Mouse (Mus musculus) ovary, postnatal 36 days (tissue): ENCODE measurements around the gene Mtrex.

Experiments
- DNase-seq: peaks from one replicate; pipeline ENCODE4 v3.0.0; 2022; ENCODE audit warnings: low spot score, mixed read lengths

The Mtrex gene

GRCm38 (mm10) chr13:112927287-112928001 is at the start of gene Mtrex, which contains the start of gene Dhx29:
Gene Mtrex (minus strand): TSS chr13:112927398.
Gene Dhx29 (plus strand): TSS chr13:112927454.
- peak; percentile 98 for DNase-seq

DNA sequence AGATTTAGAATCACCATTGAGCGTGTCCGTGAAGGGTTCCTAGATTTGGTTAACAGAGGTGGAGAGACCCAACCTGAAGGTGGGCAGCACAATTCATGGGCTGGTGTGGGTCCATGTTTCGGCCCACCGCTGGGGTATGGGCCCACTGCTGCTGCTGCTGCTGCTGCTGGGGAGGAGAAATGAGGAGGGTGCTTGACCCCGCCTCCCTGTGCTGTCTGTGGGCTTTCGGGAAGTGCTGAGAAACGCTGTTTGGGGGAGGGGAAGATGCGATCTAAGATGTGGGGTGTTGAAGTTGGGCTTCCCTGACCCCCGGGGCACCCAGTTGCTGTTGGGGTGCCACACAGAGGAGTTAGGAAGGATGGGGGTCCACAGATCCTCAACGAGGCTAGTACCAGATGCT is 49.5 kb upstream of the Mtrex start:
- no peak for DNase-seq

GRCm38 (mm10) chr13:112967267-112967666 is 40.1 kb upstream of the Mtrex start:
- DNase-seq, result no peak

DNA sequence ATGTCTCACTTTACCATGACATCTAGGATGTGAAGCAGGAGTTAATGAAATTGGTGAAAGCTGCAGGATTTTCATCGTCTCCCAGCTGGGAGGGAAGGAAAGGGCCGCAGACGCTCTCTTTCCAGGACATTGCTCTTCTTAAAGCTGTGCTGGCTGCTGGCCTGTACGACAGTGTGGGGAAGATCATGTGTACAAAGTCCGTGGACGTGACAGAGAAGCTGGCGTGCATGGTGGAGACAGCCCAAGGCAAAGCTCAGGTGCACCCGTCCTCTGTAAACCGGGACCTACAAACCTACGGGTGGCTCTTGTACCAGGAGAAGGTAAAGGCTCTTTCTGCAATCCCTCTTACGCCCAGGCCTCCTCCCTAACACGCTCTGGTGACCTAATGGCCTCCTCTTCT is 37.2 kb upstream of the Mtrex start:
- DNase-seq, result no peak

DNA sequence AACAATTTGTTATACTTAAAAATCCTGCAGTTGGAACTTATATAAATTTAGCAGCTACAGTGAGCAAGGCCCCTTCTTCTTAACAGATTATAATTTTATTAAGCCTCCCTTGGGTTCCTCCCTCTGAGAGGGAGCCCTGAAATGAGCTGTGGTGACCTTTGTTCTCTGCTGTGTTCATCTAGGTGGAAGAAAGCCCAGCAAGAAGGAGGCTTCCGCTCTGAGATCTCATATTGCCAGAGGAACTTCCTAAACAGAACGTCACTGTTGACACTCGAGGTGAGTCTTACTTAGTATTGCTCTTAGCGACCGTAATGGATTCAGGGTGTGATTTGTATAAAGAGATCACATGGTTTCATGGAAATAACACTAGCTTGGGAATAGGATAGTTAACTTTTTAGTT is 35.9 kb upstream of the Mtrex start:
- DNase-seq, result no peak

DNA sequence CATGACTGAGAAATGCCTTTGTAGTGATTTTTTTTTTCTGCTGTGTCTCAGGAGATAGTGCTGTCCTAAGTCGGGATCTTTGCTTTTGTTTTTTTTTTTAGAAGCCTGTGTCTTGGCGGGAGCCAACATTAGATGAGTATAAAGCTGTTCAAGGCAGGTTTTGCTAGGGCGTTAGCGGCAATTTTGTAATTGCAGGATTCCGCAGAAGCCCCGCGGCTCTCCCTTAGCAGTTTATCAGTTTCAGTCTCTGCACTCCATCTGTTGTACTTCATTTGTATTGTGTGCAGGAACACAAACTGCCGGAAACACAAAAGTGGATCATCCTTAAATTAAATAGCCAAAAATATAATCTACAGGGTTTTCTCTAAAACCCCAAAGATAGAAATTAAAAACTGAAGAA is 26.9 kb upstream of the Mtrex start:
- DNase-seq, result no peak

GRCm38 (mm10) chr13:112945900-112946299 is 18.7 kb upstream of the Mtrex start:
- DNase-seq, result no peak

DNA sequence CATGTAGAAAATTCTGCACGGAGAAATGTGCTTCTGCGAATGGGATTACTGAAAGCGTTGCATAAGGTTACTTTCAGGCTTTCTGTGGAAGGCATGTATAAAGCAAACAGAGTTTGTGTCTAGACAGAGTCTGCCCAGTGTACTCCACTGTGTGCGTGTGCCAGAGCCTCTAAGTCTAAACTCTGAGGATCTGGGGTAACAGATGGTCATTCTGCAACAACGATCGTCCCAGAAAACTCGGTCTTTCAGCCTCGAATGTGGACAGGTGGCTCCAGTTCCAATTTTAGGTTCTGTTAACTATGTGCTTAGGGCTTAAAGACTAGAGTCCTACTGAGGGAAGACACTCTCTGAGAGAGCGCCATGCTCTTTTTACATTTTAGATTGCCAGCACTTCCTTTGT is 18.1 kb upstream of the Mtrex start:
- no peak for DNase-seq

DNA sequence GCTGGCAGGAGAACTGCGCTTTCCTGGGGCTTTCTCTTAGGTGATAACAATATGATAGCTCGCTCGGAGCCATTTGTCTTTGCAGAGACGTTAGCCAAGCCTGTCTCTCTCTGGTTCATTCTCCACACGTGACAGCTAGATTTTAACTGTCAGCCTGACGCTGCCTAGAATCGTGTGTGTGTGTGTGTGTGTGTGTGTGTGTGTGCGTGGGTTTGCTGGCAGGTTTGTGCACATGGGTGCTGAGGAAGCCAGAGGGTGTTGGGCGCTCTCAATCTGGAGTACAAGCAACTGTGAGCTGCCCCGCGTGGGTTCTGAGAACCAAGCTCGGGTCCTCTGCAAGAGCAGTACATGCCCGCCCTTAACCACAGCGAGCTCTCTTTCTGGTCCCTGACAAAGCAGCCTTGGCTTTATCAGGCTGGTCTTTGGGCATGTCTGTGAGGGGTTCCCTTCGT is 14.7 kb upstream of the Mtrex start:
- no peak for DNase-seq

DNA sequence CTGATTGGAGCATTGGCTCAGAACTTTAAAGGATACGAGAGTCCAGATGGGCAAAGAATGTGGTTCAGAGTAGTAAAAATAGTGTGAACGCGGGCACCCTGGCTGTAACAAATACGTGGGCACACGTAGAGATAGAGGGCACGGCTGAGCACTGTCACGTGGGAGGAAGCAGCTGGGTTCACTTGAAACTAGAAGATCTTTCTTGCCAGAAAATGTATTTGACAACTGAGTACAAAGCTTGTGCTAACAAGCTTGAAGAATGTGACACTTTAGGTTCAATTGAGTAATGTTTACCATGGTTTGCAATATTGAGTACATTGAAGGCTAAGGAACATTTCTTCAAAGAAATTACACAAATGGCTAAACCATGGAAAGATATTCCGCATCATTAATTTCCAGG is 10.9 kb upstream of the Mtrex start:
- no peak for DNase-seq

- no peak for DNase-seq
Observed at GRCm38 (mm10) chr13:112928038-112928668, 955 bp upstream of the Mtrex start.

DNA sequence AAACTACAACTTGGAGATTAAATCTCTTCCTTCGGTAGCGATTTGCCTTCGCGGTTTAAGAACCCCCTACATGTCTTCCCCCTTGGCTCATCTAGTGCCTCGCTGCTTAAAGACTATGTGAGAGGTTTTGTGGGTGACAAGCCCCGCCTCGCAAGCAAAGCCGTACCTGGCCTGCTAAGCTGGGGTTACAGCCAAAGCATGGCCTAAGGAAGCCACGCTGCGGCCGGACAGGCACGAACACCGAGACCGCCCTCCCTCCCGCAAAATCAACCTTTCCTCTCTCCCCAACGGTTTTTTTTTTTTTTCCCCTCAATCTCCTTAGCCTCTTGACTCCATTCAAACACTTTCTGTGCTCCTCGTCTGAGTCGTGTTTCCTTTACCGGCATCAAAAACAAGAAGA is 402 bp downstream of the Mtrex start:
- peak; percentile 20 for DNase-seq

- DNase-seq, result no peak
Observed at GRCm38 (mm10) chr13:112925976-112926375, 1.2 kb downstream of the Mtrex start.

- no peak for DNase-seq
Observed at GRCm38 (mm10) chr13:112925266-112925665, 1.9 kb downstream of the Mtrex start.

DNA sequence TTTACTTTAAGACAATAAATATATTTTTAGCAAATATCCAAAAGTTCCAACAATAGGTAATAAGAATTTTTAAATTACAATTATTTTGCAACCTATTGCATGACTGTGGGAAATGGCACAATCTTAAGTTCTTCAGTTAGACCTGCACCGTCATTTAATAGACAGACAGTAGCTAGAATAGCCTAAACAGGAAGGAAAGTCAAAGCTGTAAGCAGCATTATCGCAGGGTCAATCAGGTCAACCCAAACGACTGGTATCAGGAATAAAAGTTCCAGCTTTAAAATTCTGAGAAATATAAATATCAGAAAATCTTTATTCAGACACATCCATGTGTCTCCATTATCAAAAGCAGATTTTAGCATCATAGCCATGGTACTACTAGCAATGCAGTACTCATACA is 6.3 kb downstream of the Mtrex start:
- no peak for DNase-seq

DNA sequence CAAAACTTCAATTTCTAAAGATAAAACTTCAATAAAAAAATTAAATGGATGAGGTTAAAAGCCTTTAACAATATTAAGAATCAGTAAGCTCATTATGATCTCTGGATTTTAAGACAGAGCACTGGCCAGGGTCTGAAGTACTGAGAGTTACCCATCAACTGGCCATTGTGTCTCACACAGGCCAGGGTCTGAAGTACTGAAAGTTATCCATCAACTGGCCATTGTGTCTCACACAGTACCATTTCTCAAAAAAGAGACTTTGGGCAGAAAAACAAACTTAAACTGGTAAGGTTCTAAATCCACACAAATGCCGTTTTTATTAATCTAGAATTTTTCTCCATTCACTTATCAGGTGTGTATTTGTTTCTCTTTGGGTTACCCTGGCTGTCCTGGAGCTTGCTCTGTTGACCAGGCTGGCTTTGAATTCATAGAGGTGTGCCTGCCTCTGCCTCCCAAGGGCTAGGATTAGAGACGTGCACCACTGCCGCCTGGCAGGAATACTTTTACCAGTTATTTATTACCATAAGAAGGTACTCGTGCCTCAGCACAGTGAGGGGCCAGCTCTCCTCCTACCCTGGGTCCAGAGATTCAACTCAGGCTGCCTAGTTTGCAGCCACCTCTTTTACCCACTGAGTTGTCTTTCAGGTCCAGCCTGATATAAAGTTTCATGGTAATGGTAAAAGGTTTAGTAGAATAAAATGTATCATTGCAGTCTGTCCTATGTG is 7.9 kb downstream of the Mtrex start:
- DNase-seq, result no peak

- no peak for DNase-seq
Observed at GRCm38 (mm10) chr13:112910434-112910833, 16.8 kb downstream of the Mtrex start.

GRCm38 (mm10) chr13:112909663-112910062 is 17.5 kb downstream of the Mtrex start:
- DNase-seq, result no peak

- DNase-seq, result no peak
Observed at GRCm38 (mm10) chr13:112902176-112902575, 25.0 kb downstream of the Mtrex start.

GRCm38 (mm10) chr13:112887234-112887633 is 40.0 kb downstream of the Mtrex start:
- DNase-seq, result no peak

DNA sequence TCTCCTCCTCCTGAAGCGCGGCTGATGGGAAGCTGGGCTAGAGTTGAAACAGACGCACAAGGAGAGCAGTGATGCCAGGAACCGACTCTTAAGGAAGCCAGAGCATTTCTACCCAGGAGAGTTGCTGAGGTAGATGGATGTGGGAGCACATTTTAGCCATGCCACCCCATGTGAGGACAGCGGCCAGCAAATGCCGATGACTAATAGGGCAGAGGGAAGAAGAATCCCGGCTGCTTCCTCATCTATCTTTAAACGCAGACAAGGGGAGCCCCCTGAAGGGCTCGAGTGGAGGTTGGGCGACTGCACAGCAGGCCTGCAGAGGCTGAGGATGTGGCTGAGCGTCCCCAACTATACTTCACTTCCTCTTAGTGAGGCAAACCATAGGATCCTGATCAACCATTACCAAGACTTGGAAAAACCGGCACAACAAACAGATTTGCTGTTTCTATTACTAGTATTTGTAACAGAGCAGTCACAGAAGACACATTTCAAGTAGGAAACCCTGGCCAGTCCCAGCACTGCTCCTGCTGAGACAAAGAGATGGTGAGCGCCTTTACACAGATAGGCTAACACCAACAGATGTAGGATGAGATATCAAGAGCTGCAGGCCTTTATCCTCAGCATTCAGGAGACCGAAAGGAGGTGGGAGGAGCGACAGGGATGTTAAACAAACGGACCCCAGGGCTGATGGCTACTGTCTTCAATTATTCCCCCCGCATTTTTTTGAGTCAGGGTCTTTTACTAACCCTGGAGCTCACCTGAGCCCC is 55.5 kb downstream of the Mtrex start:
- no peak for DNase-seq

GRCm38 (mm10) chr13:112870039-112870690 is 57.0 kb downstream of the Mtrex start:
- no peak for DNase-seq
